Mouse (Mus musculus): ENCODE results near the gene Dnah7a.

GRCm38 (mm10) chr1:53358988-53359387 is 347.6 kb downstream of the Dnah7a start:
- TF ChIP-seq CTCF (IDR thresholded peaks at IDR 0.05; ENCODE audit: insufficient read depth, low read length) (no peak), POLR2A (IDR thresholded peaks at IDR 0.05; ENCODE audit: borderline replicate concordance, extremely low read depth, low read depth, low read length) (no peak)
